Mouse (Mus musculus): ENCODE measurements around the gene Plekha4. TPM values are rescaled to one million over a fixed set of nuclear protein-coding genes. Genes with fewer than 3 reads are reported as not detected.

Plekha4 gene
- polyA plus RNA-seq, 1 experiment from 2014 or later = 4.6 TPM

GRCm38 (mm10) chr7:45568601-45569473, 42.7 kb downstream of the Plekha4 start:
- DNase-seq (ENCODE audit: low spot score) = no peak

- peak; percentile 77 for DNase-seq (ENCODE audit: low spot score)
Measured at GRCm38 (mm10) chr7:45570103-45570741, 44.1 kb downstream of the Plekha4 start, which contains the start of gene Bcat2. Gene Bcat2 (plus strand): TSS chr7:45570153.

GRCm38 (mm10) chr7:45571966-45572365, 45.8 kb downstream of the Plekha4 start:
- peak; percentile 52 for DNase-seq (ENCODE audit: low spot score)

- DNase-seq (ENCODE audit: low spot score) = peak; percentile 87
Measured at GRCm38 (mm10) chr7:45573954-45574353, 47.8 kb downstream of the Plekha4 start.

- DNase-seq (ENCODE audit: low spot score) = no peak
Measured at GRCm38 (mm10) chr7:45574472-45575379, 48.6 kb downstream of the Plekha4 start.

- no peak for DNase-seq (ENCODE audit: low spot score)
Measured at GRCm38 (mm10) chr7:45585923-45586322, 59.8 kb downstream of the Plekha4 start.

GRCm38 (mm10) chr7:45587631-45588592, 61.8 kb downstream of the Plekha4 start:
- no peak for DNase-seq (ENCODE audit: low spot score)

- peak; percentile 79 for DNase-seq (ENCODE audit: low spot score)
Measured at GRCm38 (mm10) chr7:45589173-45589572, 63.0 kb downstream of the Plekha4 start.

- DNase-seq (ENCODE audit: low spot score) = no peak
Measured at GRCm38 (mm10) chr7:45589898-45590297, 63.8 kb downstream of the Plekha4 start.

- DNase-seq (ENCODE audit: low spot score) = no peak
Measured at GRCm38 (mm10) chr7:45590874-45591273, 64.7 kb downstream of the Plekha4 start.

- no peak for DNase-seq (ENCODE audit: low spot score)
Measured at GRCm38 (mm10) chr7:45591880-45592279, 65.8 kb downstream of the Plekha4 start.

- DNase-seq (ENCODE audit: low spot score) = peak; percentile 80
Measured at GRCm38 (mm10) chr7:45593118-45593815, 67.1 kb downstream of the Plekha4 start.

- DNase-seq (ENCODE audit: low spot score) = no peak
Measured at GRCm38 (mm10) chr7:45595176-45595575, 69.0 kb downstream of the Plekha4 start.

- DNase-seq (ENCODE audit: low spot score) = no peak
Measured at GRCm38 (mm10) chr7:45596107-45596506, 70.0 kb downstream of the Plekha4 start.

GRCm38 (mm10) chr7:45597013-45597412, 70.9 kb downstream of the Plekha4 start:
- DNase-seq (ENCODE audit: low spot score) = no peak

- DNase-seq (ENCODE audit: low spot score) = no peak
Measured at GRCm38 (mm10) chr7:45597527-45597926, 71.4 kb downstream of the Plekha4 start.

GRCm38 (mm10) chr7:45598960-45599879, 73.1 kb downstream of the Plekha4 start:
- DNase-seq (ENCODE audit: low spot score) = peak; percentile 73
